Mouse (Mus musculus): ENCODE data around the gene Bsnd.

DNA sequence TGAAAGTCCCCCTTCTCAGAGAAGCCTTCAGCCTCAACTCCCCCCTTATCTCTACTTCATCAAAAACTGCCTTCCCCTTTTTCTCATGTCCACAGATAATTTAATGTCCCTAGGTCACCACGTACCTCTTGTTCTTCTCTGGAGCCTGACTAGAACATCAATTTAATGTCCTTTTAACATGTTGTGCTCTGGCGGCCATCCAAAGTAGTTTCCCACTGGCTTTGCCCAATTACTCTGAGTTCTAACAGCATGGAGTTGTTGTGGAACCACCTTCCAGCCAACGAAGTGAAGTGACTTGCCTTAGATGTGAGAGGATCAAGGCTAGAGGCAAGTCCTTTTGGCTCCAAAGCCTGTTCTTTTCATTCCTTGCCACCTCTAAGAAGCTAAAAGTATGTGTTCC, 49.4 kb upstream of the Bsnd start:
- TF ChIP-seq CTCF (conservative IDR thresholded peaks at IDR 0.05; ENCODE audit: low read length) (no peak), NANOG (IDR thresholded peaks at IDR 0.05; ENCODE audit: borderline replicate concordance, low read length) (no peak), POU5F1 (IDR thresholded peaks at IDR 0.05; ENCODE audit: borderline replicate concordance, low read length) (no peak)
